Mouse (Mus musculus) stomach, postnatal 0 days (tissue): ENCODE measurements around the gene Tspan11.

Source experiments
- CTCF ChIP-seq: IDR thresholded peaks from 2 replicates; pipeline ENCODE4 v1.5.1; 2016; ENCODE audit warnings: antibody characterized with exemption, low read depth, mild to moderate bottlenecking, moderate library complexity
- EP300 ChIP-seq: optimal IDR thresholded peaks from 2 replicates; pipeline ENCODE3; 2016; ENCODE audit warnings: antibody characterized with exemption

GRCm38 (mm10) chr6:127974000-127974399, 86.6 kb downstream of the Tspan11 start:
- no peak for TF ChIP-seq CTCF
- no peak for TF ChIP-seq EP300
